Mouse (Mus musculus) brain, embryonic 14.5 days (tissue): ENCODE measurements around the gene Creb3l2.

Source experiments
- CTCF ChIP-seq: fragments of 200-500 bp; IDR thresholded peaks from 2 replicates; pipeline ENCODE4 v1.5.1; 2012; ENCODE audit warnings: inconsistent platforms, mild to moderate bottlenecking, moderate library complexity, borderline replicate concordance; ENCODE audit not compliant: insufficient read depth, insufficient read length; ENCODE audit errors: extremely low read depth
- POLR2A ChIP-seq: fragments of 200-500 bp; IDR thresholded peaks from 2 replicates; pipeline ENCODE4 v1.6.1; 2012; ENCODE audit warnings: mild to moderate bottlenecking, inconsistent platforms, borderline replicate concordance; ENCODE audit not compliant: poor library complexity, insufficient read depth, insufficient read length, severe bottlenecking; ENCODE audit errors: extremely low read depth

DNA sequence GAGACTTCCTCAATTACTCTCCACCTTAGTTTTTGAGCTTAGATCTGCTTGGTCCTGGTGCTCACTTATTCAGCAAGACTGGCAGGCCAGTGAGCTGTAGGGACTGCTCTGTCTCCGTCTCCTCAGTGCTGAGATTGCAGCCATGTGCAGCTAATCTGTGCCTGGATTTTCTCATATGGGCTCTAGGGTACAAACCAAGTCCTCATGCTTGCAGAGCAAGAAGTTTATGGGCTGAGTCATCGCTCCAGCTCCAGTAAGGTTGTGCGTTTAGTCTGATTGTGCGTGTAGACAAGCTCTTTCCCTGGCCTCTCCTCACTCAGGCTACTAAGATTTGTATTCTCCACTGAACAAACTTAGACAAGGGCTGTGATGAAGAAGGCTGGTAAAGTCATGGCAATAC, 44.6 kb upstream of the Creb3l2 start:
- TF ChIP-seq CTCF (no peak), POLR2A (no peak)
